Mouse (Mus musculus): ENCODE data around the gene Trap1.
"Not testable (repeated sequence)": the region's sequence is repeated elsewhere in the genome, so short reads cannot be mapped to it uniquely, and the experiment has no call there.

The Trap1 gene

DNA sequence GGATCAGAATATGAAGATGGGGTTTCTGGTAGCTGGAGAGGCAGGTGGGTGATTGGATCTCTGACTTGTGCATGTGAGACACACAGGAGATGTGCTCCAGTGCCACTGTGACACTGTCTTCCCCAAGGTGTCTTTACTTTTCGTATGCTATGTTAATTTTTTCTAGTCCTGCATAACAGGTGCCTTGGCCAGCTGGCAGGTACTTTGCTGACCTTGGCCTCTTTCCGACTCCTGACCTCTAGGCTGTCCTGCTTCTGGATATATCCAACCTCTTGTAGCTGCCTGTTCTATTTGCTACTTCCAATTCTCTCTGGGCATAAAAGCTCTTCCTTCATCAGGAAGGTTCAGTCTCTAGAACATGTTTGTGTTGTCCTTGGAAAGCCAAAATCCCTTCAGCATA lies 42.1 kb downstream of the Trap1 start:
- DNase-seq = no peak

GRCm38 (mm10) chr16:4034476-4034875 lies 43.2 kb downstream of the Trap1 start:
- no peak for DNase-seq

- DNase-seq = no peak
Observed at GRCm38 (mm10) chr16:4033971-4034370, 43.7 kb downstream of the Trap1 start.

GRCm38 (mm10) chr16:4032341-4032748 lies 45.3 kb downstream of the Trap1 start:
- DNase-seq = no peak

GRCm38 (mm10) chr16:4031441-4032274 lies 46.0 kb downstream of the Trap1 start:
- DNase-seq = no peak

- DNase-seq = no peak
Observed at GRCm38 (mm10) chr16:4030501-4030900, 47.1 kb downstream of the Trap1 start.

DNA sequence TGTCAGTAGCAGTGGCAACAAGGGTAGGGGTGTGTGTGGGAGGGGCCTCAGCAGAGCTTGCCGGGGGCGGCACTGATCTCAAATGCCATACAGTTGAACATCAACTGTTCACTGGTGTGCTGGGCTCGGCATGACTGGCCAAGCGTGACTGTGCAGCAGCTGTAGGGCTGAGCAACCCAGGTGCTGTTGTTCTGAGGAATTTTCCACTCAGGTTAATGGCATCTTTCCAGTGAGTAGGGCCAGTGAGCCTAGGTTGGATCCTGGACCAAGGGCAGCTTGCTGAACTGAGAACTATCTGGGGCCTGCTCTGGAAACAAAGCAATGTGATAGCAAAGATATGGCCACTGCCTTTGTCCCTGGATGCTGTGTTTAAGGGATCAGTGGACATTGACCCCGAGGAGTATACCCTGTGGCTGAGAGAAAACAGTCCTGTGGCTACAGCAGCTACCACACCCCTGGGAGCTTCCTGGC lies 48.2 kb downstream of the Trap1 start:
- no peak for DNase-seq

DNA sequence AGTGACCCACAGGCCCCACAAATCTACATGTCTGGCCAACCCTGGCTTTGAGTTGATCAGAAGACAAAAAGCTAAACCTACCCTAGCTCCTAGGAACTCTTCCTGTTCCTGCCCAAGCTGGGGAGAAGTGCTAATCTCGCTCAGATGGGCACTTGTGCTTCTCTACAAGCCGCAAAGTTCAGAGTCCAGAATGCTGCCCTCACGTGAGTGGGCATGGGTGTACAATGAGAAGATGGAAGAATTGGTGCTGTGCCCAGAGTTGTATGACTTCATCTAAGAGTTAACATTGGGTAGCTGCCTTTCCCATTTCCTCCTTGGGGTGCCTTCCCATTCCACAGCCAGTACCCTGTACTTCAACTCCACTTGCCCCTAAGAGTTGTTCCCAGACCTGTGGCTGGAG lies 50.4 kb downstream of the Trap1 start:
- no peak for DNase-seq

DNA sequence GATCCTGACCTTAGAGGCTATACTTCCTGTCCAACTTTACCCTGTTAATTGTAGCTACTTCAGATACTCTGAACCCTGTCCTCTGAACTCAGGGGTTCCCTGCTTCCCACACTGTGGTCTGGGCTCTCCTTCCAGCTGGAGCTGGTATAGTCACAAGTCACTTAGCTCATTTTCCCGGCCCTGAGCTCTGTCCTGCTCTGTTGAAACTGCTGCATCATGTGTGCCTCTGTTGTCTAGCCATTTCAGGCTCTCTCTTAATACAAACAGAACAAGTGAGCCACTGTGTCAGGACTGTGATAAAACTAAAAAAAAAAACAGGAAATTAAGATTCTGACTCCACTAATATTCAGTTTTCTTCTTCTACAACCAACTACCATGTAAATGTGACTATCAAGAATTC lies 51.0 kb downstream of the Trap1 start:
- no peak for DNase-seq

DNA sequence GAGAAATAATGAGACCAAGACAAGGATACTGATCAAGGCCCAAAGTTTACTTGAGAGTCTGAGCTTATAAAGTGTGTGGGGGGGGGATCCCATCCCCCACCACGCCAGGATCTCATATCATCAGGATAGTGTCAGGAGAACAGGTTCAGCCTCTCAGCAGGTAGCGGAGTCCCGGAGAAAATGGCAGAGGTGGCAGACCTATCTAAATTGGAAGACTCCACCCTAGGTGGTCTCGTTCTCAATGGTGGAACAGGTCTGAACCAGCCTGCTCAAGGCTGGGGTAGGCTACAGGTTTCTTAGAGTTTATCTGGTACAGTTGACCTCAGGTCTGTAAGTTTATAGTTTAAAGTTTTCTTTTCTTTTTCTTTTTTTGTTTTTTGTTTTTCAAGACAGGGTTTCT lies 54.9 kb downstream of the Trap1 start:
- no peak for DNase-seq

DNA sequence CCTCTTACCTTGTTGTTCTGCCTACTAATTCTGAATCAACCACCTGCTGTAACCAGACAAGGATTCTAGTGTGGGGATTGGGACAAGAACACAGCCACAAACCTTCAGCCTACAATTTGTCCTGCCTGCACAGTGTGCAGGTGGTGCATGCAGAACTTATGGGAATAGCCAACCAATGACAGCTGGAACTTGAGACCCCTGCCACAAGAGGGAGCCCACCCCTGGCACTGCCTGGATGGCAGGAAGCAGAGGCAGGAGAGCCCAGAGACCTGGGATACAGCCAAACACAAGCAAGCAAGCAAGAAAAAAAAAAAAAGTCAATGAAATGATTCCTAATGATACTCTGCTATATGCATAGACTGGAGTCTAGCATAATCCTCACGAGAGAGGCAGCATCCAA lies 56.4 kb downstream of the Trap1 start:
- DNase-seq = no peak

GRCm38 (mm10) chr16:4017466-4017865 lies 60.2 kb downstream of the Trap1 start:
- not testable (repeated sequence) for DNase-seq

- DNase-seq = not testable (repeated sequence)
Observed at GRCm38 (mm10) chr16:4016786-4017185, 60.8 kb downstream of the Trap1 start.

GRCm38 (mm10) chr16:4014040-4014668 lies 63.5 kb downstream of the Trap1 start:
- DNase-seq = no peak

- DNase-seq = no peak
Observed at GRCm38 (mm10) chr16:4012882-4013570, 64.6 kb downstream of the Trap1 start.

- DNase-seq = peak; percentile 94
Observed at GRCm38 (mm10) chr16:4003489-4004398, 73.9 kb downstream of the Trap1 start, which contains the start of gene Slx4. Gene Slx4 (minus strand): TSS chr16:4003770.

Data from lung, postnatal 14 days (tissue).